Mouse (Mus musculus): ENCODE data around the gene Vill.

Gene Vill

DNA sequence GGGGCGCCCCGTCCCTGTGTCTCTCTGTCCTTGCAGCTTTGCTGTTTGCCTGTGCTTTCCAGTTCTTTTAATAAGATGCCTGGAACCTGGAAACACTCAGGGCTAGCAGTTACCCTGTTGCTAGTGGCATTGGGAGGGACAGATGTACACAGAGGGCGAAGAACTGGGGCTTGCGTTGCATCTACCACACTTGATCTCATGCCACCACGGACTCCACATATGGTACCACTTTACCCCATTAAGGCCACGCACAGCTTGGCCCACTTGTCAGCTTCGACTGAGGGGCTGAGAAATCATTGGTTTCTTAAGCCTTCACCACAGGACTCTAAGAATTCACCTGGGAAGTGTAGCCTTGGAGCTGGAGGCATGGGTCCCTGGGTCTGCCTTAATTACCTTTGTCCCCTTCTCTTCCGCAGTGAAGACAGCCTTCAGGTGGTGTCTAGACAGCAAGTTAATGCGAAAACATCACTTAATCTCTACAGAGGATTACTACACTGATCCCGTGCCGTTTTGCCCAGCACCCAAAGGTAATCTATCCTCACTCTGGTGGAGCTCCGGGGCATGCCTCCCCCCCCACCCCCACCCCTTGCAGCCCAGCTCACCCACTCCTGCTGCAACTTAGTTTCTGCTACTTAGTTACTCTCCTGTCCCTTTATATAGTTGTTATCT is 57.2 kb downstream of the Vill start:
- DNase-seq (ENCODE audit: low read depth, low spot score), result no peak

DNA sequence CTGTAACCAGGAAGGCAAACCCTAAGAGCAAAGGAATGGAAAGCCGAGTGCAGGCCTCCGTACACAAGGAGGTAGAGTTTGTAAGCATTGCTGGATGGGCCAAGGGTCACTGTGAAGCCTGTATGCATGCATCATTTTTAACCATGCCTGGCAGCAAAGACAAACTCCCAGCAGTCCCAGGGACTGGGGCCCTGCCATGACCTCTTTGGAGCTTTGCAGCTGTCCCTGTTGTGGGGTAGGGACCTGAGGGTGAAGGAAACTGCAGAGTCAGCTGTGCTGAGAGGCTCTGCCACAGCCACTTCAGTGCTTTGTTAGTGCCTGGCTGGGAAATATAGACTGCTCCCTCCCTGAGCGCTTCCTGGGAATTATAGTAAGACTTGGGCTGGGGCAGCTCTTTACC is 58.1 kb downstream of the Vill start:
- no peak for DNase-seq (ENCODE audit: low read depth, low spot score)

- no peak for DNase-seq (ENCODE audit: low read depth, low spot score)
These were observed 62.3 kb downstream of the Vill start for GRCm38 (mm10) chr9:119114911-119115310.

DNA sequence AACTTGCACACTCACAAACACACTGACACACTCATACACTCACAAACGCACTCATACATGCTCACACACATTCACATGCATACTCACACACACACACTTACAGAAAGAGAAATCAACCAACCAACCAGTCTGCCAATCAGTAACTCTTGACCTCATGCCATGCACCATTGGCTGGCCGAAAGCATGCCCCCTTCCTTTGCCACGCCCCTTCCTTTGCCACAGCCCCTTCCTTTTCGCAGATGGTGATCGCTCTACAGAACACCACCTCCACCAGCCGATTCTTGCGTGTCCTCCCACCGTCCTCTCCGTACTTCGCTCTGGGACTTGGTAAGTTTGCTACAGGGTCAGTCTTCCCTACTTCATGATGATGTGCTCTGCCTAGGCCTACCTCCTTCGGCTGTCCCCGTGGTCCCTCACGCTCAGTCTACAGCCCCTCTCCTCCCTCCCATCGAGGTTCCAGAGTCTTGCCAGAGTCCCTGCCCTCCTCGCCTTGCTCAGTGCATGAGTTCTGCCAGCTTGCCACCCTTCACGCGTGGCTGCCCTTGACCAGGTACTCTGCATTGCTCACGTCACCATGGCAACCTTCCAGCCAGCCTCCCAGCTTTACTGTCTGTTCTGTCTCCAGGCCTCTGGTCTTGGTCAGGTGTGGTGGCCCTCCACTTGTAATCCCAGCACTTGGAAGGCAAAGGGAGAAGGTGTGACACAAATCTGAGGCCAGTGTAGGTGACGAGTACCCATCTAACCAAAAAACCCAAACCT is 67.0 kb downstream of the Vill start:
- DNase-seq (ENCODE audit: low read depth, low spot score), result no peak

DNA sequence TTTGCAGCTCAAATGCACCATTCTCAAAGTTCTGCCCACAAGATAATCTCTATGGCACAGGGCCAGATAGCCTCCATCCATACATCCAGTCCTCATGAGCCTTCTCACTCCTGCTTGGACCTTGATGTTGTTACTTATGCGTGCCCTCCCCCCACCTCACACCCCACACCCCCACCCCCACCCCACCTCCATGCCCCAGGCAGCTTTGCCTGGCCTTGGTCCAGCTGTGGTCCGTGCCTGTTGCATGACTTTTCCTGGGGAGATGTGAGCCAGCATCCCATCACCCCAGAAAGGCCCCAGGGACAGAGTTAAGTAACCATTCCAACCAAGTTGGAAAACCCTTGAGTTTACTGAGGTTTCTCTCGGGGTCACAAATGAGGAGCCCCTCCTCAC is 67.6 kb downstream of the Vill start:
- DNase-seq (ENCODE audit: low read depth, low spot score), result no peak

Data from c-Kit-negative CD71-positive TER-119-positive erythroid progenitor cells, embryonic 14.5 days (primary cell).